Comparison of ENCODE assay signal across 14 mouse cellular contexts in the genomic region with DNA sequence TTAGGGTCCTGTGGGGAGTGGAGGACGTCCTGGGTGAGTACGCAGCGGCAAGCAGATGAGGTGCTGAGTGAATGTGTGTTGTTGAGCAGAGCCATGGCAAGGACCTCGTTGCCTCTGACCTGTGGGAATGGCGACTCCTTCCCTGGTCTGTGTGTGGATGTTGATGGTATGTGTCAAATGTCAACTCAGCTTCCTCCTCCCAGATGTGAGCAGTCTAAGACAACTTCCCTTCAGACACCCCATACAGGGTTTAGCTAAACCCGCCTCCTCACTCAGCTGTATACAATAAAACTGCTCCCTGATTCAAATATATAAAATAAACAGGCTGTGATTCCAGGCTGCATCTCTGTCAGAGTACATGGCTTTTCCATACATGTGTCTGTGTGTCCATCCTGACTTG.
"Had no signal": no experiment of that assay in that cellular context is flagged by ENCODE, and none has a peak within 500 bp of the region (broad histone marks: within the 10 kb centered on the region; RNA-seq: fewer than 3 reads in every experiment).

No protein-coding gene starts in this region.

- ATAC-seq: hindbrain, embryonic 16.5 days; inflammation-experienced regulatory T-cells, adult 6 months; midbrain, embryonic 16.5 days had no signal

- H3K4me3 ChIP-seq: layer of hippocampus, adult 2 months; limb, embryonic 13.5 days had no signal

- H3K9ac ChIP-seq: limb, embryonic 13.5 days; liver, embryonic 14.5 days had no signal

- H3K9me3 ChIP-seq: limb, embryonic 13.5 days had no signal

- H3K27ac ChIP-seq: layer of hippocampus, adult 2 months; limb, embryonic 13.5 days; liver, embryonic 14.5 days had no signal

- H3K27me3 ChIP-seq: limb, embryonic 13.5 days had no signal

- H3K4me2 ChIP-seq: limb, embryonic 13.5 days; midbrain, embryonic 11.5 days had no signal

- DNase-seq: kidney, adult 18-20 months; kidney, postnatal 10 days; kidney, postnatal 4 days; lung, adult 18-20 months; right cerebral cortex, adult 18-20 months; spleen, adult 18-20 months; thymus, postnatal 4 days had no signal

- H3K36me3 ChIP-seq: limb, embryonic 13.5 days had no signal
